Mouse (Mus musculus): ENCODE results near the gene Gatb. TPM values are rescaled to one million over a fixed set of nuclear protein-coding genes. Genes with fewer than 3 reads are reported as not detected.
"Not testable (repeated sequence)": the region's sequence is repeated elsewhere in the genome, so short reads cannot be mapped to it uniquely, and the experiment has no call there.

Gene Gatb
- 10 to 100 TPM; 20.0 to 24.3 TPM for total RNA-seq (2021)

GRCm38 (mm10) chr3:85573864-85574830 is at the start of gene Gatb:
TSS of gene Gatb (plus strand) at chr3:85574119.
- peak; percentile 99 for DNase-seq

GRCm38 (mm10) chr3:85530601-85531161 is 43.2 kb upstream of the Gatb start:
- no peak for DNase-seq

- no peak for DNase-seq
Observed at GRCm38 (mm10) chr3:85532376-85532775, 41.5 kb upstream of the Gatb start.

GRCm38 (mm10) chr3:85535042-85535441 is 38.9 kb upstream of the Gatb start:
- no peak for DNase-seq

- DNase-seq: no peak
Observed at GRCm38 (mm10) chr3:85535621-85536520, 38.0 kb upstream of the Gatb start.

GRCm38 (mm10) chr3:85542765-85543164 is 31.2 kb upstream of the Gatb start:
- no peak for DNase-seq

- DNase-seq: no peak
Observed at GRCm38 (mm10) chr3:85543652-85544051, 30.3 kb upstream of the Gatb start.

- DNase-seq: no peak
Observed at GRCm38 (mm10) chr3:85550312-85550711, 23.6 kb upstream of the Gatb start.

- DNase-seq: no peak
Observed at GRCm38 (mm10) chr3:85551352-85551751, 22.6 kb upstream of the Gatb start.

GRCm38 (mm10) chr3:85553731-85554277 is 20.1 kb upstream of the Gatb start:
- peak; percentile 30 to 45 for DNase-seq

- DNase-seq: no peak
Observed at GRCm38 (mm10) chr3:85564603-85565002, 9.3 kb upstream of the Gatb start.

- peak in 1 of 2 experiments; percentile 45 for DNase-seq
Observed at GRCm38 (mm10) chr3:85571276-85571675, 2.6 kb upstream of the Gatb start.

GRCm38 (mm10) chr3:85572502-85572901 is 1.4 kb upstream of the Gatb start:
- DNase-seq: not testable (repeated sequence)

- no peak for DNase-seq
Observed at GRCm38 (mm10) chr3:85573216-85573863, 579 bp upstream of the Gatb start.

- DNase-seq: no peak
Observed at GRCm38 (mm10) chr3:85582726-85583125, 8.8 kb downstream of the Gatb start.

- no peak for DNase-seq
Observed at GRCm38 (mm10) chr3:85583194-85583593, 9.3 kb downstream of the Gatb start.

- DNase-seq: no peak
Observed at GRCm38 (mm10) chr3:85584966-85585365, 11.0 kb downstream of the Gatb start.

- DNase-seq: no peak
Observed at GRCm38 (mm10) chr3:85588701-85589100, 14.8 kb downstream of the Gatb start.

GRCm38 (mm10) chr3:85590090-85590754 is 16.3 kb downstream of the Gatb start:
- no peak for DNase-seq

GRCm38 (mm10) chr3:85592067-85592466 is 18.1 kb downstream of the Gatb start:
- no peak for DNase-seq

GRCm38 (mm10) chr3:85592640-85593252 is 18.8 kb downstream of the Gatb start:
- DNase-seq: no peak

Measured in layer of hippocampus, postnatal 36 days (tissue).